Mouse (Mus musculus) spleen, adult 2 months (tissue): Measurements from ENCODE around the gene Sap30bp. TPM values are rescaled to one million over a fixed set of nuclear protein-coding genes. Genes with fewer than 3 reads are reported as not detected.

Experiments
- DNase-seq, 2 experiments: peaks; one replicate each; pipeline versions ENCODE4 v3.0.0 to v3.0.0-alpha.2; 2012 to 2021; ENCODE audit warnings: low spot score in 2 of 2, low read depth in 1 of 2
- H3K27ac ChIP-seq: fragments of 200-500 bp; 2 replicates; pipeline ENCODE4 v1.5.1; 2012; ENCODE audit warnings: low read length, inconsistent platforms; ENCODE audit not compliant: insufficient read depth
- H3K27me3 ChIP-seq: fragments of 200-500 bp; 2 replicates; pipeline ENCODE4 v1.6.1; 2012; ENCODE audit warnings: mild to moderate bottlenecking, moderate library complexity, low read length, inconsistent platforms; ENCODE audit not compliant: control insufficient read depth, insufficient read depth
- H3K36me3 ChIP-seq: fragments of 200-500 bp; 2 replicates; pipeline ENCODE4 v1.6.1; 2012; ENCODE audit warnings: mild to moderate bottlenecking, low read length, inconsistent platforms; ENCODE audit not compliant: control insufficient read depth, insufficient read depth
- H3K4me1 ChIP-seq: fragments of 200-500 bp; 2 replicates; pipeline ENCODE4 v1.6.1; 2011; ENCODE audit warnings: inconsistent platforms; ENCODE audit not compliant: control insufficient read depth, insufficient read depth, insufficient read length
- H3K4me3 ChIP-seq: fragments of 200-500 bp; 2 replicates; pipeline ENCODE4 v1.5.1; 2011; ENCODE audit warnings: mild to moderate bottlenecking, inconsistent platforms; ENCODE audit not compliant: insufficient read depth, insufficient read length; ENCODE audit errors: extremely low read depth
- CTCF ChIP-seq: fragments of 200-500 bp; IDR thresholded peaks from 2 replicates; pipeline ENCODE4 v1.5.1; 2011; ENCODE audit warnings: mild to moderate bottlenecking, inconsistent platforms; ENCODE audit not compliant: insufficient read depth, insufficient read length, insufficient replicate concordance; ENCODE audit errors: extremely low read depth
- POLR2A ChIP-seq: fragments of 200-500 bp; IDR thresholded peaks from 2 replicates; pipeline ENCODE4 v1.6.1; 2011; ENCODE audit warnings: low read depth, low read length, inconsistent platforms
- WGBS: fragments of 180-500 bp; shearing (Covaris S2); methylation state at CpG from one replicate; pipeline ENCODE4 v1.1.7; 2018; 5-methylcytosine and 5-hydroxymethylcytosine counted together
- polyA plus RNA-seq: library from polyadenylated mRNA; depleted of rRNA; stranded (reverse); fragments of >200 nt; gene quantifications from 2 replicates; pipeline ENCODE4 v1.2.3, GENCODE M21; 2012

Gene Sap30bp
- polyA plus RNA-seq, 1 experiment = 19.9 TPM

DNA sequence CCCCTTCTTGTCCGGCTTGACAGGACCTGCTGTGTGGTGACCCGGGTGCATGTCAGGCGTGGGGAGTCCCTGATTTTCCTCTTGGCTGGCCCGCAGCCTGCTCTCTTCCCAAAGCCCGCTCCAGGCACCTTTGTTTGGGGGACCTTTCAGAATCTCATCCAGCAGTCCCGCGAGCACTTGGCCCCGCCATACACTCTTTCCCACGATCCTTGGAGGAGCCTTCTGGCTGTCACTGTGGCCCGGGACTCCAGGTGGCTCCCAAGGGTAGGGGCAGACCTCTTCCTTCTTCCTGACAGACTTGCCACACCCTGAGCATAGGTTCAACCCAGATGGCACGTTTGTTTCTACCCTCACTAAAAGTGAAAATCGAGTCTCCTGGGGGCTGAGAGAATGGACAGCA lies 42.5 kb downstream of the Sap30bp start:
- TF ChIP-seq CTCF = no peak
- no peak for TF ChIP-seq POLR2A
- Histone ChIP-seq H3K4me3 (no peak overlapping the region), H3K27ac (no peak overlapping the region), H3K36me3 (no peaks in the 10 kb centered on the region), H3K27me3 (peaks cover 6% of the 10 kb centered on the region), H3K4me1 (peaks cover 3% of the 10 kb centered on the region; the same call in 1 of the 2 replicates)
- no peak for DNase-seq
- WGBS = 59% methylated on average over 12 of the region's 12 CpGs

DNA sequence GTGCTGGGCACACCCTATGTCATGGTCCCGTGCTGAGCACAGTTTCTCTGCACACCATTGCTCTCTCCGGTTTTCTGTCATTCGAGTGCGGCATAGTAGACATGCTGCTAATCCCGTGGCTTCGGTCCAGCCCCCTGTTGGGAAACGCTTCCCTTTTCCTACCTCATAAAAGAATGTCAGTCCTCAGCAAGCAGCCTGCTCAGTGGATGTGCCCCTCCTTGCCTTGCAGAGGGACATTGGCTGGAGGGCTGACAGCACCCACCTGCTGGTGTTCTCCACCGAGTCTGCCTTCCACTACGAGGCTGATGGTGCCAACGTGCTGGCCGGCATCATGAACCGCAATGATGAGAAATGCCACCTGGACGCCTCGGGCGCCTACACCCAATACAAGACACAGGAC lies 49.4 kb downstream of the Sap30bp start:
- WGBS = 91% methylated on average over 15 of the region's 15 CpGs
- TF ChIP-seq CTCF (no peak), POLR2A (no peak)
- Histone ChIP-seq H3K4me3 (no peak overlapping the region), H3K36me3 (no peaks in the 10 kb centered on the region), H3K27ac (no peak overlapping the region), H3K4me1 (no peaks in the 10 kb centered on the region), H3K27me3 (no peaks in the 10 kb centered on the region)
- DNase-seq = no peak

DNA sequence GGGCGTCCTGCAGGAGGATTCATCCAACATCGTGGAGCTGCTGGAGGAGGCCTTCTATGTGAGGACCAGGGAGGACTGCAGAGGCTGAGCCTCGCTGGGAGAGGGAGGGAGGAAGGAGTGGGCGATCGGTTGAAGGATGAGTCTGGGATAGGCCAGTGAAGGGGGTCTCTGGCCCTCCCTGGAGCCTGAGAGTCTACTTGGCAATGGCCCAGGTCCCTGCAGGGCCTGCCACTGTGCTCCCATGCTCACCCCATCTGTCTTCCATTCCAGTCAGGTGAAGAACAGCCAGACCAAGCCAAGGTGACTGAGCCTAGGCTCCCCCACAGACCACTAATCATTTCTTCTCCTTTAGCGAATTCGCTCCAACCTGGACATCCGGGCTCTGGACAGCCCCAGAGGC lies 50.2 kb downstream of the Sap30bp start:
- no peak for DNase-seq
- Histone ChIP-seq H3K27me3 (no peaks in the 10 kb centered on the region), H3K4me3 (no peak overlapping the region), H3K27ac (no peak overlapping the region), H3K4me1 (no peaks in the 10 kb centered on the region), H3K36me3 (no peaks in the 10 kb centered on the region)
- no peak for TF ChIP-seq POLR2A
- 90% methylated on average over 8 of the region's 8 CpGs for WGBS

DNA sequence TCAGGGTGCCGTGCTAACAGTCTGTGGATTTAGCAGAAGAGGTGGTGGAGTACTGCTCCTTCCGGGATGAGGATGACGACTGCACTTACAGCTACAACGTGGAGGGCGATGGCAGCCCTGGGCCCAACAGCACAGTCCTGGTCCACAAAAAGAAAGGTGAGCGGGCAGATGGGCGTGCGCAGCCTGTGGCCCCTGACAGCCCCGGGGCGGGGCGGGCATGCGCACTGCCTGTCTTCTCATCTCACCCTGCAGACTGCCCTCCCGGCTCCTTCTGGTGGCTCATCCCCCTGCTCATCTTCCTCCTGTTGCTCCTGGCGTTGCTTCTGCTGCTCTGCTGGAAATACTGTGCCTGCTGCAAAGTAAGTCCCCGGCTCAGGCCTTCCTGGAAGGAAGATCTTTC lies 56.6 kb downstream of the Sap30bp start:
- H3K27ac ChIP-seq = no peak overlapping the region
- no peaks in the 10 kb centered on the region for H3K27me3 ChIP-seq
- DNase-seq = no peak
- no peaks in the 10 kb centered on the region for H3K4me1 ChIP-seq
- TF ChIP-seq CTCF (no peak), POLR2A (no peak)
- no peaks in the 10 kb centered on the region for H3K36me3 ChIP-seq
- WGBS = 60% methylated on average over 15 of the region's 15 CpGs
- no peak overlapping the region for H3K4me3 ChIP-seq

DNA sequence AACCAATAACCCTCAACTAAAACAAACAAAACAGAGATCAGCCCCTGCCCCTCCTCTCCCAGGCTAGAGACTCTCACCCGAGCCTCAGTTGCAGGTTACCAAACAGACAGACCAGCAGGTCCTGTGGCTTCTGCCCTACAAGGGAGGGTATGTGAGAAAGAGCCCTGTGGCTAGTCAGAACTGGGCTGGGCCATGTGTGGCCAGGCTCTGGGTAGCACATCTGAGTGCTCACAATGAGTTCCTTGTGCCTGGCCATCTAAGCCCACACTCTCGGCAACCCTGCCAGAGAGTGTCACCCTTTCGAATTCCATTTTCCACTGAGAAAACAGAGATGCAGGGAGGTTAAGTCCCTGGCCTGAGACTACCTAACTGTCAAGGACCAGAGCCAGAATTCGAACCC lies 59.0 kb downstream of the Sap30bp start:
- H3K4me3 ChIP-seq = no peak overlapping the region
- H3K27ac ChIP-seq = no peak overlapping the region
- no peaks in the 10 kb centered on the region for H3K36me3 ChIP-seq
- TF ChIP-seq CTCF = no peak
- TF ChIP-seq POLR2A = no peak
- WGBS = 82% methylated on average over 4 of the region's 4 CpGs
- H3K4me1 ChIP-seq = no peaks in the 10 kb centered on the region
- DNase-seq = no peak
- no peaks in the 10 kb centered on the region for H3K27me3 ChIP-seq

DNA sequence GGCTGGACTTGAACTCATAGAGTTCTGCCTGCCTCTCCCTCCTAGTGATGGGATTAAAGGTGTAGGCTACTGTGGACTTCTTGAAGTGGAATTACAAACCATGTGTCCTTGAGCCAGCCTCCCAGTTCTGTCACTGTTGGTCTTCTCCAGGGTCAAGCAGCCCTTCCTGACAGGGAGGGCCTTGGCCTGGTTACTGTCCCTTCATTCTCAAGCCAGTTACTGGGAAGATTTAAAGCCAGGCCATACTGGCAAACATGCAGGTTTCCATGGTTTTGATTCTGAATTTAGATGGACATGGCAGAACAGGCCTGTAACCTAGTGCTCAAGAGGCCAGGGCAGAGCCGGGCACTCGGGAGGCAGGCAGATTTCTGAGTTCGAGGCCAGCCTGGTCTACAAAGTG lies 62.2 kb downstream of the Sap30bp start:
- H3K27me3 ChIP-seq = no peaks in the 10 kb centered on the region
- no peak for DNase-seq
- H3K27ac ChIP-seq = no peak overlapping the region
- WGBS = 89% methylated on average over 3 of the region's 3 CpGs
- no peaks in the 10 kb centered on the region for H3K36me3 ChIP-seq
- TF ChIP-seq POLR2A = no peak
- TF ChIP-seq CTCF = no peak
- H3K4me3 ChIP-seq = no peak overlapping the region
- H3K4me1 ChIP-seq = no peaks in the 10 kb centered on the region

DNA sequence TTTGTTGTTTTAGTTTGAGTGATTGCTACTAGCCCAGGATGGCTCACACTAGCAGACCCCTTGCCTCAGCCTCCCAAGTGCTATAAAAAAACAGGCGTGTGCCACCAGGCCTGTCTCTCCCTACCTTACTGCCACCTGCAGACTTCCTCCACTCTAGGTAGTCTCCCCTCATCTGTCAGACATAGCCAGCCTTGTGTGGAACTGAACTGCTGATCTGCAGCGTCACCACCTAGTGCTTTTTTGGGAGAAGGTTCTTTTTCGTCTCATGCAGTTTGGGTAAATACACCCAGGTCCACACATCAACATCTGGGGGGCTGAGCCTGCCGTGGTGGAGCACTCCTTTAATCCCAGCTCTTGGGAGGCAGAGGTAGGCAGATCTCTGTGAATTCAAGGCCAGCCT lies 64.0 kb downstream of the Sap30bp start:
- 82% methylated on average over 4 of the region's 4 CpGs for WGBS
- Histone ChIP-seq H3K4me1 (no peaks in the 10 kb centered on the region), H3K27ac (no peak overlapping the region), H3K4me3 (no peak overlapping the region), H3K27me3 (no peaks in the 10 kb centered on the region), H3K36me3 (no peaks in the 10 kb centered on the region)
- TF ChIP-seq CTCF = no peak
- TF ChIP-seq POLR2A = no peak
- DNase-seq = no peak

DNA sequence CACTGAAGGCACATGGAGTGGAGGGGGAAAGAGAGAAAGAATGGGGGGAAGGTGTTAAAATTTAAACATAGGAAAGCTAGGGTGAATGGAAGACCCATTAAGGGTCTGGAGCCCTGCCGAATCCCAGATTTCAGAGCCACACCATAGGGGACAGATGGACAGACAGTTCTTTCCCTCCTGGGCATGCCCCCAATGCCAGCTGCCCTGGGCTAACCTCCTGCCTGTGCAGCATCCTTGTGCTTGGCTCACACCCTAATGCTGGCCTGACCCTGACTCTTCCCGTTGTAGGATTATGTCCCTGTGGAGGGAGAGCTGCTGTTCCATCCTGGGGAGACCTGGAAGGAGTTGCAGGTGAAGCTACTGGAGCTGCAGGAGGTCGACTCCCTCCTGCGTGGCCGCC lies 64.6 kb downstream of the Sap30bp start:
- Histone ChIP-seq H3K36me3 (no peaks in the 10 kb centered on the region), H3K4me3 (no peak overlapping the region), H3K4me1 (no peaks in the 10 kb centered on the region), H3K27me3 (no peaks in the 10 kb centered on the region), H3K27ac (no peak overlapping the region)
- 87% methylated on average over 5 of the region's 5 CpGs for WGBS
- no peak for DNase-seq
- TF ChIP-seq CTCF = no peak
- no peak for TF ChIP-seq POLR2A
